Mouse (Mus musculus): ENCODE results near the gene Zfp455. TPM values are rescaled to one million over a fixed set of nuclear protein-coding genes. Genes with fewer than 3 reads are reported as not detected.
"Not testable (repeated sequence)": the region's sequence is repeated elsewhere in the genome, so short reads cannot be mapped to it uniquely, and the experiment has no call there.

Gene Zfp455
- total RNA-seq (2015; ENCODE audit: low replicate concordance) (1.5 and 3.1 TPM in 2 replicates), total RNA-seq (2017; ENCODE audit: low replicate concordance) (1.4 TPM in 1 of 2 replicates, not detected in the other)

DNA sequence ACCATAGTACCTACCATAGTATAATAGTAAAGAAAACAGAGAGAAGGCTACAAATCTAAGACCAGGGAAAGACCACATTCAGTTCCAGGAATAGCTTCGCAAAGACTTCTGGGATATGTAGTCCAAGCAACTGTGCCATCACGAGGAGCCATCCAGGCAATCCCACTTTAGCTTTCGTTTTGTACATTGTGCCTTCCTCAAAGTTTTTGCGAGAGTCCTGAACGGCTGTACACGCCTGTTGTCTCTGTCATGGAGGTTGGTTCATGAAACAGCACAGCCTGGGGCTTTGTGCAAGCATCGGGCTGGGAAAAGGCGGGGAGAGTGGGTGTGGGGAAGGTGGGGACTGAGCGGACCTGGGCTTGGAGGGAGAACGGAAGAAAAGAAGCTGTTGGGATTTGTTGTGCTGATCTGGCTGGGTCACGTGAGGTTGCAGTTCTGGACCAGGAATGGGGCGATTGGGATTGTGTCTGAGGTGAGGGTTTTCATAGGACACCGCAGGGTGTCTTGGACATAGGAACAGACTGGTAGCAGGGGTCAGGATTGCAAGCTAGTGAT is at the start of gene Zfp455:
Zfp455 (plus strand) TSS at position 167 of the 555 bp plus-strand sequence.
- ATAC-seq (replicated peaks; ENCODE audit: low FRiP score, poor library complexity, severe bottlenecking), result no peak

- ATAC-seq (replicated peaks; ENCODE audit: low FRiP score, poor library complexity, severe bottlenecking), result not testable (repeated sequence)
Observed at GRCm38 (mm10) chr13:67166122-67166521, 28.2 kb upstream of the Zfp455 start.

DNA sequence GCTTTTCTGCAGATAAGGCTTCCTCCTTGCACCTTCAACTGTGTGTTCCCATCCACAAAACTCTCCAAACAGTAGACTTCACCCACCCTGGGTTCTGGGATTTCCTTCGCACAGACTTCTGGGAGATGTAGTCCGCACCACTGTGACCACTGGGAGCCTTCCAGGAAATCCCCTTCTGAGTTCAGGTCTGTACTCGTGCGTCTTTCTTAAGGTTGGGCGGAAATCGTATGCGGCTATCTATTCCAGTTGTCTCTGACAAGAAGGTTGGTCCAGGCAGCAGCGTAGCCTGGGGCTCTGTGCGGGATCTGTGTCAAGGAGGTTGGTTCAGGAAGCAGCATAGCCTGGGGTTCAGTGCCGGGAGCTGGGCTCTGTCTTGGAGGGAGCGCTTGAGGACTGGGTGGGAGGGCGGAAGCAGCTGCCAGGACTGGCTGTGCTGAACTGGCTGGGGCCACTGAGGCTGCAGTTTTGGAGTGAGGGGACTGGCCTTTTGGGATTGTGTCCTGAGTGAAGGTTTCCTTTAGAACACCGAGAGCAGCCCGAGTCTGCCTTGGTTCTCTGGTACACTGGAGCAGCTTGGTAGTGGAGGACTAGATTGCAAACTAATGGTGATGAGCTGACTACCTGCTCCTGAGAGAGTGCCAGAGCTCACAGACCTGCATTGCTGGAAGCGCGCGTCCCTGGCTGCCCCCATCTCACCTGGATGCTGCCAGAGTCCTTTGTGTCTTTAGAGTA is 21.1 kb upstream of the Zfp455 start, which contains the start of gene Rsl1:
Rsl1 (plus strand) TSS at position 192 of the 732 bp plus-strand sequence.
- ATAC-seq (replicated peaks; ENCODE audit: low FRiP score, poor library complexity, severe bottlenecking), result 0 out of 2 replicates have a peak, but pooled peaks have one; percentile 77

DNA sequence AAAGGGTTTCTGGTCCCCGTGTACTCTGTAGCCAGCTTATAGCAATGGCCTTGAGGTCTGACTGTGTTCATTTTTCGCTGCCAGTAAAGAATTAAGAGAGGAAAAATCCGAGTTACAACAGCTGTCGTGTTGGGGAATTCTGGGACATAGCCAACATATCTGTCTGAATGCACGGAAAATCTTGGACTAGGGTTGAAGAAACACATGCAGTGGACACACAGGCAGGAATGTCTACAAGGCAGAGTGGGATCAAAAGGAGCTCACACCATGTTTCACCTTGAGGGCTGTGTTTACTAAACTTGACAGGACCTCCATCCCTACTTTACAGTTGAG is 20.6 kb upstream of the Zfp455 start:
- ATAC-seq (replicated peaks; ENCODE audit: low FRiP score, poor library complexity, severe bottlenecking), result no peak

DNA sequence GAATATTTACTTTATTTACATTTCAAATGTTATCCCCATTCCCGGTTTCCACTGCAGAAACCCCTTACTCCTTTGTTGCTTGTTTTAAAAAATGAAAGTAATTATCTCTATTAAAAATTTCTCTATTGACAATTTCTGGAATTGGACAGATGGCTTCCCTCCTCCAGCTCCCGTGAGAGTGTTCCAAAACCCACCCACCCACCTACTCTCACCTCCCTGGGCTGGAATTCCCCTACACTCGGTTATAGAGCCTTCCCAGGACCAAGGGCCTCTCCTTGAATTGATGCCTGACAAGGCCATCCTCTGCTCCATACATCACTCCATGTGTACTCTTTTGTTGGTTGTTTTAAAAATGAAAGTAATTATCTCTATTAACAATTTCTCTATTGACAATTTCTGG is 7.3 kb downstream of the Zfp455 start:
- no peak for ATAC-seq (replicated peaks; ENCODE audit: low FRiP score, poor library complexity, severe bottlenecking)

DNA sequence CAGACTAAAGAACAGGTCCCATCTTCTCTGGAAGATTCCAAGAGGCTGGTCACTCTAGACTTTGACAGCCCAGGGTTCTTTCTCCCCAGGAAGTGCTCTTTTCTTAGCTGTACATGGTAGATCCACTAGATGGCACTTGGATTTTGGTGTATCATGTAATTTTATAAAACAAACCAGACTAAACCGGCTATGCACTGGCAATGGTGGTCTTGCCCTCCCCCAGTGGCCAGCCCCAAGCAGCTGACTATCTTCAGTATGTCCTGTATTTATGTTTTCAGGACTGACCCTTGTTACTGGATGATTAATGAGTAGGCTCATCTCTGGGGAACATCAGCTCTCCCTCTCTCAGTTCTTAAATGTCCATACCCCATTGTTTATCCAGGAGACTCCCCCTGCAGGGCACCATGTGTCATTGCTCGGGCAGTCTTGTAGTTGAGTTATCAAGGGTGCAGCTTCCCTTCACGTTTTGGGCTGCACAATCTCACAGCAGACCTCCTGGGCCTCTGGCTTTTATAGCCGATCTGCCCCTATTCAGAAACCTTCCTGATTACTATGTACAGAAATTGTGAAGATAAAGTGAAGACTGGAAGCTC is 19.8 kb downstream of the Zfp455 start:
- no peak for ATAC-seq (replicated peaks; ENCODE audit: low FRiP score, poor library complexity, severe bottlenecking)

Other genes starting within 250 kb of the Zfp455 start
- gene Zfp712, start 133.3 kb upstream of the Zfp455 start, total RNA-seq (2015; ENCODE audit: low replicate concordance), result 0.42 and 3.3 TPM in 2 replicates
- gene Zfp712, start 133.3 kb upstream of the Zfp455 start, total RNA-seq (2017; ENCODE audit: low replicate concordance), result 1.0 and 2.1 TPM in 2 replicates
- gene Zfp708, start 96.5 kb upstream of the Zfp455 start, total RNA-seq (2015; ENCODE audit: low replicate concordance), result not detected in 2 replicates
- gene Zfp708, start 96.5 kb upstream of the Zfp455 start, total RNA-seq (2017; ENCODE audit: low replicate concordance), result not detected in 2 replicates
- gene Gm28557, start 85.9 kb upstream of the Zfp455 start, total RNA-seq (2015; ENCODE audit: low replicate concordance), result 3.1 TPM in 1 of 2 replicates, not detected in the other
- gene Gm28557, start 85.9 kb upstream of the Zfp455 start, total RNA-seq (2017; ENCODE audit: low replicate concordance), result 0.98 TPM in 1 of 2 replicates, not detected in the other
- gene Rslcan18, start 78.2 kb upstream of the Zfp455 start, total RNA-seq (2015; ENCODE audit: low replicate concordance), result 0.42 and 0.96 TPM in 2 replicates
- gene Rslcan18, start 78.2 kb upstream of the Zfp455 start, total RNA-seq (2017; ENCODE audit: low replicate concordance), result 0.51 TPM in 1 of 2 replicates, not detected in the other
- 3.8 and 6.0 TPM in 2 replicates for gene Zfp759, start 72.8 kb upstream of the Zfp455 start, total RNA-seq (2015; ENCODE audit: low replicate concordance)
- gene Zfp759, start 72.8 kb upstream of the Zfp455 start, total RNA-seq (2017; ENCODE audit: low replicate concordance), result 0.68 and 1.5 TPM in 2 replicates
- gene Rsl1, start 21.3 kb upstream of the Zfp455 start, total RNA-seq (2015; ENCODE audit: low replicate concordance), result 2.3 TPM in 1 of 2 replicates, not detected in the other
- gene Rsl1, start 21.3 kb upstream of the Zfp455 start, total RNA-seq (2017; ENCODE audit: low replicate concordance), result 0.60 TPM in 1 of 2 replicates, not detected in the other
- gene Zfp458, start 84.0 kb downstream of the Zfp455 start, total RNA-seq (2015; ENCODE audit: low replicate concordance), result 3.3 TPM in 1 of 2 replicates, not detected in the other
- 2.7 TPM in 1 of 2 replicates, not detected in the other for gene Zfp458, start 84.0 kb downstream of the Zfp455 start, total RNA-seq (2017; ENCODE audit: low replicate concordance)
- not detected in 2 replicates for gene Zfp457, start 112.0 kb downstream of the Zfp455 start, total RNA-seq (2015; ENCODE audit: low replicate concordance)
- 0.56 TPM in 1 of 2 replicates, not detected in the other for gene Zfp457, start 112.0 kb downstream of the Zfp455 start, total RNA-seq (2017; ENCODE audit: low replicate concordance)
- gene Zfp595, start 138.1 kb downstream of the Zfp455 start, total RNA-seq (2015; ENCODE audit: low replicate concordance), result 4.0 and 5.0 TPM in 2 replicates
- gene Zfp595, start 138.1 kb downstream of the Zfp455 start, total RNA-seq (2017; ENCODE audit: low replicate concordance), result 2.0 and 7.8 TPM in 2 replicates
- gene Gm28044, start 166.0 kb downstream of the Zfp455 start, total RNA-seq (2015; ENCODE audit: low replicate concordance), result not detected in 2 replicates
- not detected in 2 replicates for gene Gm28044, start 166.0 kb downstream of the Zfp455 start, total RNA-seq (2017; ENCODE audit: low replicate concordance)
- 3.1 and 5.0 TPM in 2 replicates for gene Zfp953, start 166.1 kb downstream of the Zfp455 start, total RNA-seq (2015; ENCODE audit: low replicate concordance)
- 6.8 and 7.6 TPM in 2 replicates for gene Zfp953, start 166.1 kb downstream of the Zfp455 start, total RNA-seq (2017; ENCODE audit: low replicate concordance)
- gene Gm28041, start 181.2 kb downstream of the Zfp455 start, total RNA-seq (2015; ENCODE audit: low replicate concordance), result not detected in 2 replicates
- not detected in 2 replicates for gene Gm28041, start 181.2 kb downstream of the Zfp455 start, total RNA-seq (2017; ENCODE audit: low replicate concordance)
- gene Zfp456, start 181.3 kb downstream of the Zfp455 start, total RNA-seq (2015; ENCODE audit: low replicate concordance), result 0.19 and 0.63 TPM in 2 replicates
- 0.56 and 1.5 TPM in 2 replicates for gene Zfp456, start 181.3 kb downstream of the Zfp455 start, total RNA-seq (2017; ENCODE audit: low replicate concordance)
- 3.5 and 7.7 TPM in 2 replicates for gene Zfp429, start 205.3 kb downstream of the Zfp455 start, total RNA-seq (2015; ENCODE audit: low replicate concordance)
- 3.5 and 3.6 TPM in 2 replicates for gene Zfp429, start 205.3 kb downstream of the Zfp455 start, total RNA-seq (2017; ENCODE audit: low replicate concordance)
- 0.42 TPM in 1 of 2 replicates, not detected in the other for gene Zfp459, start 226.9 kb downstream of the Zfp455 start, total RNA-seq (2015; ENCODE audit: low replicate concordance)
- 1.7 TPM in 2 replicates for gene Zfp459, start 226.9 kb downstream of the Zfp455 start, total RNA-seq (2017; ENCODE audit: low replicate concordance)

All from erythroblast, adult 5-6 weeks (primary cell).